Mouse (Mus musculus) heart, adult 18-20 months (tissue): ENCODE measurements around the gene Vrk3. TPM values are rescaled to one million over a fixed set of nuclear protein-coding genes. Genes with fewer than 3 reads are reported as not detected.

Source experiments
- DNase-seq, 2 experiments: peaks; one replicate each; pipeline ENCODE4 v3.0.0; 2021 to 2022; ENCODE audit warnings: mixed read lengths in 1 of 2
- total RNA-seq, 2 experiments: library from RNA; stranded (reverse); gene quantifications; 2 replicates each; pipeline ENCODE4 v1.2.3; 2021

Vrk3 gene
- total RNA-seq, 2 experiments from 2014 or later = 23.9 to 30.9 TPM

GRCm38 (mm10) chr7:44818751-44819235 lies 70.6 kb downstream of the Vrk3 start:
- peak; percentile 69 to 77 for DNase-seq

GRCm38 (mm10) chr7:44819391-44819790 lies 71.2 kb downstream of the Vrk3 start:
- DNase-seq = no peak

GRCm38 (mm10) chr7:44819863-44820262 lies 71.7 kb downstream of the Vrk3 start:
- peak in 1 of 2 experiments; percentile 36 for DNase-seq

- DNase-seq = no peak
Measured at GRCm38 (mm10) chr7:44820525-44820924, 72.3 kb downstream of the Vrk3 start.

- DNase-seq = peak in 1 of 2 experiments; percentile 0
Measured at GRCm38 (mm10) chr7:44821666-44822448, 73.6 kb downstream of the Vrk3 start.

- no peak for DNase-seq
Measured at GRCm38 (mm10) chr7:44823409-44823808, 75.2 kb downstream of the Vrk3 start.

GRCm38 (mm10) chr7:44824872-44825271 lies 76.7 kb downstream of the Vrk3 start:
- peak; percentile 77 to 94 for DNase-seq

GRCm38 (mm10) chr7:44826771-44827170 lies 78.6 kb downstream of the Vrk3 start:
- no peak for DNase-seq

Other genes with a start within 250 kb of the Vrk3 start
- gene Mybpc2, start 223.8 kb upstream of the Vrk3 start, total RNA-seq = 10 to 100 TPM; 10.2 to 10.8 TPM
- gene Spib, start 216.3 kb upstream of the Vrk3 start, total RNA-seq = 1 to 10 TPM in 1 of 2 experiments, under 1 TPM in 1; 0.37 to 4.8 TPM
- 10 to 100 TPM; 12.6 to 16.2 TPM for gene Pold1, start 199.6 kb upstream of the Vrk3 start, total RNA-seq
- 10 to 100 TPM; 43.9 to 47.3 TPM for gene Nr1h2, start 194.5 kb upstream of the Vrk3 start, total RNA-seq
- gene Napsa, start 176.0 kb upstream of the Vrk3 start, total RNA-seq = 1 to 10 TPM in 1 of 2 experiments, under 1 TPM in 1; 0.82 to 4.4 TPM
- 1 to 10 TPM; 2.4 to 2.6 TPM for gene Kcnc3, start 157.7 kb upstream of the Vrk3 start, total RNA-seq
- gene Myh14, start 77.6 kb upstream of the Vrk3 start, total RNA-seq = 10 to 100 TPM; 86.9 to 95.7 TPM
- gene Izumo2, start 39.7 kb upstream of the Vrk3 start, total RNA-seq = not detected
- not detected for gene Zfp473, start 2.6 kb downstream of the Vrk3 start, total RNA-seq
- gene Nup62, start 67.7 kb downstream of the Vrk3 start, total RNA-seq = 10 to 100 TPM; 25.4 to 26.0 TPM
- 1 to 10 TPM in 1 of 2 experiments, under 1 TPM in 1; 0.62 to 4.8 TPM for gene Il4i1, start 68.0 kb downstream of the Vrk3 start, total RNA-seq
- 10 to 100 TPM; 60.2 to 62.7 TPM for gene Atf5, start 68.2 kb downstream of the Vrk3 start, total RNA-seq
- gene Akt1s1, start 100.6 kb downstream of the Vrk3 start, total RNA-seq = 10 to 100 TPM; 65.1 to 67.1 TPM
- 10 to 100 TPM; 36.7 to 57.6 TPM for gene Tbc1d17, start 100.7 kb downstream of the Vrk3 start, total RNA-seq
- gene Pnkp, start 108.7 kb downstream of the Vrk3 start, total RNA-seq = 10 to 100 TPM; 16.5 to 19.4 TPM
- gene Ptov1, start 121.4 kb downstream of the Vrk3 start, total RNA-seq = 100 to 1,000 TPM; 173 to 184 TPM
- gene Med25, start 144.3 kb downstream of the Vrk3 start, total RNA-seq = 10 to 100 TPM; 75.9 to 79.8 TPM
- 10 to 100 TPM; 15.4 to 16.8 TPM for gene Fuz, start 147.7 kb downstream of the Vrk3 start, total RNA-seq
- gene Ap2a1, start 181.1 kb downstream of the Vrk3 start, total RNA-seq = 10 to 100 TPM; 59.2 to 67.9 TPM
- not detected for gene Tsks, start 194.8 kb downstream of the Vrk3 start, total RNA-seq
- 1 to 10 TPM; 1.8 to 2.0 TPM for gene Cpt1c, start 226.4 kb downstream of the Vrk3 start, total RNA-seq
- 100 to 1,000 TPM in 1 of 2 experiments, 10 to 100 TPM in 1; 90.3 to 110 TPM for gene Prmt1, start 238.2 kb downstream of the Vrk3 start, total RNA-seq
- gene Irf3, start 249.2 kb downstream of the Vrk3 start, total RNA-seq = 10 to 100 TPM; 21.3 to 29.5 TPM